Mouse (Mus musculus) heart, embryonic 13.5 days (tissue): ENCODE measurements around the gene Numbl. TPM values are rescaled to one million over a fixed set of nuclear protein-coding genes. Genes with fewer than 3 reads are reported as not detected.
A peak's percentile ranks its signal among the peaks of the same experiment; 100 is the strongest.

Experiments used
- ATAC-seq: fragments of 200-750 bp; cut with Nextera tagmentation; 2 replicates; pipeline ENCODE4 v1.8.0; 2017; ENCODE audit warnings: moderate TSS enrichment; ENCODE audit not compliant: insufficient number of reproducible peaks, low FRiP score, low TSS enrichment; ENCODE audit errors: extremely low read depth
- H3K27ac ChIP-seq: fragments of 300-500 bp; sonication (generic); replicated peaks from 2 replicates; pipeline ENCODE4 v1.5.1; 2015; ENCODE audit warnings: moderate library complexity, mild to moderate bottlenecking, inconsistent platforms
- H3K27me3 ChIP-seq: fragments of 300-500 bp; sonication (generic); replicated peaks from 2 replicates; pipeline ENCODE4 v1.6.1; 2015; ENCODE audit warnings: mild to moderate bottlenecking, inconsistent platforms
- H3K36me3 ChIP-seq: fragments of 300-500 bp; sonication (generic); 2 replicates; pipeline ENCODE4 v1.6.1; 2015; ENCODE audit warnings: mild to moderate bottlenecking, inconsistent platforms
- H3K4me1 ChIP-seq: fragments of 300-500 bp; sonication (generic); 2 replicates; pipeline ENCODE4 v1.6.1; 2015; ENCODE audit warnings: inconsistent platforms
- H3K4me2 ChIP-seq: fragments of 300-500 bp; sonication (generic); 2 replicates; pipeline ENCODE4 v1.6.1; 2015; ENCODE audit warnings: inconsistent platforms, mild to moderate bottlenecking, moderate library complexity
- H3K4me3 ChIP-seq: fragments of 300-500 bp; sonication (generic); 2 replicates; pipeline ENCODE4 v1.5.1; 2015; ENCODE audit warnings: moderate library complexity, mild to moderate bottlenecking, inconsistent platforms
- H3K9ac ChIP-seq: fragments of 300-500 bp; sonication (generic); 2 replicates; pipeline ENCODE4 v1.6.1; 2015; ENCODE audit warnings: inconsistent platforms, mild to moderate bottlenecking, moderate library complexity
- H3K9me3 ChIP-seq: fragments of 300-500 bp; sonication (generic); 2 replicates; pipeline ENCODE4 v1.6.1; 2016; ENCODE audit warnings: inconsistent platforms
- WGBS: fragments of 180-500 bp; shearing (Covaris S2); methylation state at CpG from one replicate; pipeline ENCODE4 v1.1.7; 2015; ENCODE audit warnings: mixed read lengths; 5-methylcytosine and 5-hydroxymethylcytosine counted together
- polyA plus RNA-seq: library from polyadenylated mRNA; unstranded; fragments of >200 nt; fragmentation: Nextera tagmentation; extraction: Ambion mirVana; gene quantifications from 2 replicates; pipeline ENCODE4 v1.2.1, GENCODE M21; 2015

The Numbl gene
- polyA plus RNA-seq, 1 experiment from 2014 or later = 8.3 TPM

DNA sequence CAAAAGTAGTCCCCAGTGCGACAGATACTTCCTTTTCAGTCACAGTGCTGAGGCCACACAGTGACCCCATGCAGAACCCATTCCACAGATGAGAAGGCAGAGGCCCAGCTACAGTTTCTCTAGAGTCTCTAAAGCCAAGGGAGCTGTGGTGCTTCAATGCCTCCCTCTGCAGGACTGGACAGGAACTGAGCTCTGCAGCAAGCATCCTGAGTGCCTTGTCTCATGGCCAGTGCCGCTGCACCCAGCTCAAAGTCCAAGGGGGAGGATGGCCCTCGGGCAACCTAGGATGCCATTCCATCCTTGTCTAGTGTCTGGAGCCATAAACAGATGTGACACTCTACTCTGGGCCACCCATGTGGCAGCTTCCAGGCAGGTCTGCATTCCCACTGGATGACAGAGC, 2.5 kb upstream of the Numbl start:
- H3K4me2 ChIP-seq = no peak overlapping the region
- ATAC-seq = no peak
- H3K27ac ChIP-seq = no peak overlapping the region
- H3K36me3 ChIP-seq = peaks cover 3% of the 10 kb centered on the region; the same call in 1 of the 2 replicates
- no peak overlapping the region for H3K4me3 ChIP-seq
- 46% methylated on average over 3 of the region's 3 CpGs for WGBS
- H3K9ac ChIP-seq = no peak overlapping the region
- no peaks in the 10 kb centered on the region for H3K9me3 ChIP-seq
- peaks cover 39% of the 10 kb centered on the region for H3K4me1 ChIP-seq
- H3K27me3 ChIP-seq = no peaks in the 10 kb centered on the region

DNA sequence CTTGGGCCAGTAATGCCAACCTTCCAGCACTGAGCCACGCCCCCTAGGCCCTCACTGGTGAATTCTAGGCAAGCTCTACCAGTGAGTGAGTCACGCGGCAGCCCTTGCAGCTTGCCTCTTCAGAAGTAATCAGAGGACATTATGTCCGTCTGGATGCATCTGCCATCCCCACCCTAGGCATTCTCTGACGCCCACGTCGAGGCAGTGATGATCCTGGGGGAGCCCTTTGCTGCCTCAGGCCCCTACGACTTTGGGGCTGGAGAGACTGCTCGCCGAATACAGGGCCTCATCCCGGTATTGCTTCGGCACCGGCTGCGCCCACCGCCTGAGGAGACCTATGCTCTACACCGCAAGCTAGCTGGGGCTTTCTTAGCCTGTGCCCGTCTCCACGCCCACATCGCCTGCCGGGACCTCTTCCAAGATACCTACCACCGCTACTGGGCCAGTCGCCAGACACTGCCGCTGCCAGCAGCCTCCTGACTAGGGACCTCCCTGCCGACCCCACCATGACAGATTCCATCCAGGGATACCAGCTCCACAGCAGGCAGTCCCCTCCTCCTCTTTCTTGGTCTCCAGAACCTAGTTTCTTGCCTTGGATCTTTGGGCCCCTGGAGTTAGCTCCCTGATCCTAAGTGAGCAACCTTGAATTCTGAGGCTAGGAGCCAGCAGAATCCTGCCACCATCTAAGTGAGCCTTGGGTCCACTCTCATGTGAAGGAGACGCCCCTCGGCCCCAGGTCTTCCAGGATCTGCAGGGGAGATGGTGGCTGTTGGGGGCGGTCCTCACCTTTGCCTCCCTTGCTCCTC, 984 bp upstream of the Numbl start:
- no peaks in the 10 kb centered on the region for H3K9me3 ChIP-seq
- H3K4me3 ChIP-seq = peak overlapping the region; percentile 81
- peaks cover 8% of the 10 kb centered on the region for H3K36me3 ChIP-seq
- no peaks in the 10 kb centered on the region for H3K27me3 ChIP-seq
- ATAC-seq = 0 out of 2 replicates have a peak, but pooled peaks have one; percentile 12
- H3K4me1 ChIP-seq = peaks cover 39% of the 10 kb centered on the region
- peak overlapping the region; percentile 71 for H3K27ac ChIP-seq
- peak overlapping the region; percentile 96 for H3K9ac ChIP-seq
- peak overlapping the region; percentile 88 for H3K4me2 ChIP-seq
- 17% methylated on average over 27 of the region's 27 CpGs for WGBS

DNA sequence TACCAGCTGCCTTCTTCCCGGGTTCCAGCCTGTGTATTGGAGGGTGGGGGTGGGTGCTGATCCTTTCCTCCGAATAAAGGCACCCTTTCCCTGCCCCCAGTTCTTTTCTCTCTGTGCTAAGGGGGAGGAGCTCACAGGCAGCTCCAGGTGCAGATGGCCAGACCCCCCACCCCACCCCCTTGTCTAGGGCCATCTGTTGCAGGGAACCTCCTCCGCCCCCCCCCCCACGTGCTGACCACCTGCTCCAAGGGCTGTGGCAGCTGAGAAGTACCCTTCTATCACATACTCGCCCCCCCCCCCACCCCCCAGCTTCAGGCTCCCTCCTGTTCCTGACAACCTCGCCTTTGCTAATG, 405 bp upstream of the Numbl start:
- WGBS = 7% methylated on average over 3 of the region's 6 CpGs
- no peaks in the 10 kb centered on the region for H3K27me3 ChIP-seq
- H3K27ac ChIP-seq = peak overlapping the region; percentile 71
- peak overlapping the region; percentile 81 for H3K4me3 ChIP-seq
- no peaks in the 10 kb centered on the region for H3K9me3 ChIP-seq
- peaks cover 14% of the 10 kb centered on the region for H3K36me3 ChIP-seq
- H3K4me1 ChIP-seq = peaks cover 39% of the 10 kb centered on the region
- H3K4me2 ChIP-seq = peak overlapping the region; percentile 88
- ATAC-seq = no peak
- H3K9ac ChIP-seq = peak overlapping the region; percentile 96

DNA sequence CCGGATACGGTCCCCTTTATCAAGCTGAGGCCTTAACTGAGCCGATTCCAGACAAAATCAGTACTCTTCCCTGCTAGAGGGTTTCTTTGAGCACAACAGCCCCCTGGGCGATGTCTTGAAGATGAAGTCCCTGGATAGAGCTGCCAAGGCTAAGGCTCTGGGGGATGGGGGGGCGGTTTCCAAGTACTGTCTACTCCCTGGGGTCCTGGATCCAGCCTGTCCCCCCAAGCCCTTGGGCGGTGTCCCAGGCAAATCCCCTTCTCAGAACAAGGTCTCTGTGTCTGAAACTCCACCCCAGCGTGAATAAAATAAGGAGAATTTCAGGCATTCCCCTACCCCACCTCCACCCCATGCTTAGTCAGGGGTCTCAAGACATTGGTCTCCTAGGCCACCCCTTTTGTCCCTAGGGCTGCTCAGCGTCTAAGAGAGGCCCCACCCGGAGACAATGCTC, 1.1 kb downstream of the Numbl start:
- peak overlapping the region; percentile 96 for H3K9ac ChIP-seq
- 6% methylated on average over 9 of the region's 9 CpGs for WGBS
- peak overlapping the region; percentile 65 for H3K27ac ChIP-seq
- peaks cover 24% of the 10 kb centered on the region for H3K36me3 ChIP-seq
- H3K4me2 ChIP-seq = peak overlapping the region; percentile 88
- no peaks in the 10 kb centered on the region for H3K9me3 ChIP-seq
- peaks cover 39% of the 10 kb centered on the region for H3K4me1 ChIP-seq
- no peaks in the 10 kb centered on the region for H3K27me3 ChIP-seq
- ATAC-seq = no peak
- peak overlapping the region; percentile 81 for H3K4me3 ChIP-seq

DNA sequence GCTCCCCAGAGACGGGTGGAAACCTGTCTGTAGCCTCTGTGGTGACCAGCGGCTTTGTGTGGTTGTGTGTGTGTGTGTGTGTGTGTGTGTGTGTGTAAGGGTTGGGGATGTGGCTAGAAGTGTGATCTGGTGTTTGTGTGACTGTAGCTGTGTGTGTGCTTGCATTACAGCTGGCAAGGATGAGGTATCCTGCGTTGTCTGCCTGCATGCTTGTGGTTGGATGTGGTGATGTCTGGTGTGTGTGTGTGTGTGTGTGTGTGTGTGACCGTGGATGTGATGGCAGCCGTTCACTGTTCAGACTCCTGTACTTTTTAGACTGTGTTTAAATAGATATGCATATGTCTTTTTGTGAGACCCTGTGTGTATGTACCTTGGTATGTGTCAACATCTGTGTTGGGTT, 1.5 kb downstream of the Numbl start:
- ATAC-seq = no peak
- H3K4me1 ChIP-seq = peaks cover 39% of the 10 kb centered on the region
- H3K27me3 ChIP-seq = no peaks in the 10 kb centered on the region
- H3K9me3 ChIP-seq = no peaks in the 10 kb centered on the region
- H3K9ac ChIP-seq = peak overlapping the region; percentile 96
- WGBS = 32% methylated on average over 5 of the region's 5 CpGs
- peak overlapping the region; percentile 88 for H3K4me2 ChIP-seq
- peaks cover 26% of the 10 kb centered on the region for H3K36me3 ChIP-seq
- peak overlapping the region; percentile 65 for H3K27ac ChIP-seq
- H3K4me3 ChIP-seq = peak overlapping the region; percentile 81

- no peak overlapping the region for H3K4me3 ChIP-seq
- no peak overlapping the region for H3K27ac ChIP-seq
- peaks cover 39% of the 10 kb centered on the region for H3K4me1 ChIP-seq
- ATAC-seq = no peak
- peak overlapping the region; percentile 88; the same call in 1 of the 2 replicates for H3K4me2 ChIP-seq
- WGBS = 68% methylated on average over 7 of the region's 7 CpGs
- no peaks in the 10 kb centered on the region for H3K27me3 ChIP-seq
- no peaks in the 10 kb centered on the region for H3K9me3 ChIP-seq
- no peak overlapping the region for H3K9ac ChIP-seq
- H3K36me3 ChIP-seq = peaks cover 34% of the 10 kb centered on the region
Measured at GRCm38 (mm10) chr7:27260856-27261255, 2.6 kb downstream of the Numbl start.

GRCm38 (mm10) chr7:27261888-27262287, 3.7 kb downstream of the Numbl start:
- no peaks in the 10 kb centered on the region for H3K27me3 ChIP-seq
- ATAC-seq = no peak
- H3K4me1 ChIP-seq = peaks cover 37% of the 10 kb centered on the region
- 78% methylated on average over 6 of the region's 6 CpGs for WGBS
- H3K27ac ChIP-seq = no peak overlapping the region
- H3K9me3 ChIP-seq = no peaks in the 10 kb centered on the region
- peaks cover 40% of the 10 kb centered on the region for H3K36me3 ChIP-seq
- no peak overlapping the region for H3K9ac ChIP-seq
- H3K4me3 ChIP-seq = no peak overlapping the region
- no peak overlapping the region for H3K4me2 ChIP-seq

DNA sequence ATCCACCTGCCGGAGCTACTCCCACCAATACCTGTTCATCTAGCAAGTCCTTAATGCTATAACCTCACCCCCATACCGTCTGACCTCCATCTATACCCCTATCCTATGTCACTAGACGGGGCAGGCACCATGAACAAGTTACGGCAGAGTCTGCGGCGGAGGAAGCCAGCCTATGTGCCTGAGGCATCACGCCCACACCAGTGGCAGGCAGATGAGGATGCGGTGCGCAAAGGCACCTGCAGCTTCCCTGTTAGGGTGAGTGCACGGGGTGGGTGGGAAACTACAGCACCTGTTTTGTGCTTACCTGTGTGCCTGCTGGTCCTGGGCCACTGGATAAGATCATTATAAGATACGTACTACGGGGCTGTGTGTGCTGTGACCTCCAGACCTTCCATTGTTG, 6.5 kb downstream of the Numbl start:
- 87% methylated on average over 12 of the region's 12 CpGs for WGBS
- Histone ChIP-seq H3K36me3 (peaks cover 67% of the 10 kb centered on the region), H3K4me3 (no peak overlapping the region), H3K9ac (no peak overlapping the region), H3K9me3 (no peaks in the 10 kb centered on the region), H3K4me2 (no peak overlapping the region), H3K27me3 (no peaks in the 10 kb centered on the region), H3K27ac (no peak overlapping the region), H3K4me1 (peaks cover 17% of the 10 kb centered on the region)
- ATAC-seq = no peak

DNA sequence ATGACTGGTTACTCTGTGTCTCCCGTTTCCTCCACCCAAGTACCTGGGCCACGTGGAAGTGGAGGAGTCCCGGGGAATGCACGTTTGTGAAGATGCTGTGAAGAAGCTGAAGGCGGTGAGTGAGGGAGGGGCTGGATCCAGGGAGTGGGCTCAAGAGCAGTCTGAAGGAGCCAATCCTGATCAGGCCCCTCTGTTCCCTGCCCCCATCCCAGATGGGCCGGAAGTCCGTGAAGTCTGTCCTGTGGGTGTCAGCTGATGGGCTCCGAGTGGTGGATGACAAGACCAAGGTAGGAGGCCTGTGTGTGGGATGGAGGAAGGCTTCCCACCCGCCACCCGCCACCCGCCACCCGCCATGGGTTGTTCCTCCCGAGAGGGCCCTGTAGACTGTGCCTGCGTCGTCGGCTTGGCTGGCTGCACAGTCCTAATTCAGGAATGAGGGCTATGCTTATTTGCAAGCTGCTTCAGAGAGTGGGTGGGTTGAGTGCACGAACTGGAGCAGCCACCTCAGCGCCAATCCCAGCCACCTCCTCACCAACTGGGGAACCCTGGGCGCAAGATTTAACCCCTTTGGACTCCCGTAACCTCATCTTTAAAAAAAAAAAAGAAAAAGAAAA, 8.4 kb downstream of the Numbl start:
- Histone ChIP-seq H3K9ac (peak overlapping the region; percentile 47; the same call in 1 of the 2 replicates), H3K4me3 (peak overlapping the region; percentile 17), H3K27ac (peak overlapping the region; percentile 36), H3K27me3 (no peaks in the 10 kb centered on the region), H3K9me3 (no peaks in the 10 kb centered on the region), H3K4me2 (peak overlapping the region; percentile 43), H3K4me1 (peaks cover 9% of the 10 kb centered on the region), H3K36me3 (peaks cover 86% of the 10 kb centered on the region)
- WGBS = 42% methylated on average over 20 of the region's 20 CpGs
- ATAC-seq = no peak

GRCm38 (mm10) chr7:27271423-27271822, 13.2 kb downstream of the Numbl start:
- Histone ChIP-seq H3K27ac (no peak overlapping the region), H3K9me3 (no peaks in the 10 kb centered on the region)

GRCm38 (mm10) chr7:27273739-27274351, 15.6 kb downstream of the Numbl start:
- H3K4me3 ChIP-seq = peak overlapping the region; percentile 30
- no peaks in the 10 kb centered on the region for H3K27me3 ChIP-seq
- no peaks in the 10 kb centered on the region for H3K4me1 ChIP-seq
- H3K9me3 ChIP-seq = no peaks in the 10 kb centered on the region
- ATAC-seq = no peak
- H3K36me3 ChIP-seq = peaks cover 88% of the 10 kb centered on the region
- H3K4me2 ChIP-seq = peak overlapping the region; percentile 57
- H3K27ac ChIP-seq = no peak overlapping the region
- WGBS = 35% methylated on average over 31 of the region's 32 CpGs
- H3K9ac ChIP-seq = 0 out of 2 replicates have a peak overlapping the region, but pooled peaks have one; percentile 61

More at GRCm38 (mm10) chr7:27271423-27271822, 13.2 kb downstream of the Numbl start:
- no peak overlapping the region for H3K4me3 ChIP-seq
- H3K27me3 ChIP-seq = no peaks in the 10 kb centered on the region
- WGBS = 87% methylated on average over 8 of the region's 8 CpGs
- peaks cover 86% of the 10 kb centered on the region for H3K36me3 ChIP-seq
- ATAC-seq = no peak
- no peak overlapping the region for H3K4me2 ChIP-seq
- peaks cover 4% of the 10 kb centered on the region for H3K4me1 ChIP-seq
- no peak overlapping the region for H3K9ac ChIP-seq
